Mouse (Mus musculus) hindbrain, embryonic 12.5 days (tissue): ENCODE results near the gene Esrra. TPM values are rescaled to one million over a fixed set of nuclear protein-coding genes. Genes with fewer than 3 reads are reported as not detected.

Source experiments
- ATAC-seq: fragments of 200-750 bp; cut with Nextera tagmentation; 2 replicates; pipeline ENCODE4 v1.8.0; 2017; ENCODE audit warnings: moderate TSS enrichment; ENCODE audit not compliant: low FRiP score
- H3K27ac ChIP-seq: fragments of 300-500 bp; sonication (generic); 2 replicates; pipeline ENCODE4 v1.5.1; 2016; ENCODE audit warnings: mild to moderate bottlenecking
- H3K27me3 ChIP-seq: fragments of 300-500 bp; sonication (generic); 2 replicates; pipeline ENCODE4 v1.6.1; 2016; ENCODE audit warnings: mild to moderate bottlenecking
- H3K36me3 ChIP-seq: fragments of 300-500 bp; sonication (generic); 2 replicates; pipeline ENCODE4 v1.6.1; 2016; ENCODE audit warnings: mild to moderate bottlenecking
- H3K4me1 ChIP-seq: fragments of 300-500 bp; sonication (generic); 2 replicates; pipeline ENCODE4 v1.6.1; 2016
- H3K4me2 ChIP-seq: fragments of 300-500 bp; sonication (generic); replicated peaks from 2 replicates; pipeline ENCODE4 v1.6.1; 2016; ENCODE audit warnings: mild to moderate bottlenecking
- H3K4me3 ChIP-seq: fragments of 300-500 bp; sonication (generic); 2 replicates; pipeline ENCODE4 v1.5.1; 2016; ENCODE audit warnings: mild to moderate bottlenecking
- H3K9ac ChIP-seq: fragments of 300-500 bp; sonication (generic); 2 replicates; pipeline ENCODE4 v1.6.1; 2016; ENCODE audit warnings: mild to moderate bottlenecking, moderate library complexity
- H3K9me3 ChIP-seq: fragments of 300-500 bp; sonication (generic); replicated peaks from 2 replicates; pipeline ENCODE4 v1.6.1; 2016; ENCODE audit warnings: mild to moderate bottlenecking
- WGBS: fragments of 180-500 bp; shearing (Covaris S2); methylation state at CpG from one replicate; pipeline ENCODE4 v1.1.7; 2016; 5-methylcytosine and 5-hydroxymethylcytosine counted together
- polyA plus RNA-seq: library from polyadenylated mRNA; unstranded; fragments of >200 nt; fragmentation: Nextera tagmentation; extraction: Ambion mirVana; gene quantifications from 2 replicates; pipeline ENCODE4 v1.2.1, GENCODE M21; 2016

Esrra gene
- polyA plus RNA-seq, 1 experiment from 2014 or later: 16.6 TPM

- Histone ChIP-seq H3K4me1 (peaks cover 28% of the 10 kb centered on the region), H3K27ac (no peak overlapping the region), H3K36me3 (no peaks in the 10 kb centered on the region), H3K4me2 (no peak overlapping the region), H3K9ac (no peak overlapping the region), H3K4me3 (0 out of 2 replicates have a peak overlapping the region, but pooled peaks have one; percentile 7), H3K27me3 (peaks cover 80% of the 10 kb centered on the region), H3K9me3 (no peaks in the 10 kb centered on the region)
- WGBS: 3% methylated on average over 36 of the region's 40 CpGs
- ATAC-seq: no peak
Observed at GRCm38 (mm10) chr19:6925611-6926329, 4.2 kb upstream of the Esrra start.

DNA sequence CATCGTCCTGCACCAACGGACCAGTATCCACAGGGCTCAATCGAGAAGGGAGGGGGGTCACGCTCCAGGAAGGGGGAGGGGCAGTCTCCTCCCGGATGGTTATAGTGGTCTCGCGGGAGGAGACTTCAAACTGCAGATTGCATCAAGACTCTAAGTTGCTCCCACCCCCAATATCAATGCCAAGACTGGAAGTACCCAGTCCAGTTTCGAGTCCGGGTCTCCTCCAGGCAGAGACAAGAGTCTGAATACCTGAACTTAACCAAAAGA is 3.6 kb upstream of the Esrra start, which contains the start of gene Catsperz:
Catsperz (minus strand) TSS at position 74 of the 267 bp plus-strand sequence.
- no peaks in the 10 kb centered on the region for H3K9me3 ChIP-seq
- H3K27me3 ChIP-seq: peaks cover 75% of the 10 kb centered on the region
- ATAC-seq: no peak
- H3K9ac ChIP-seq: no peak within 1 kb of the TSS
- peaks cover 33% of the 10 kb centered on the region for H3K4me1 ChIP-seq
- H3K4me3 ChIP-seq: 0 out of 2 replicates have a peak within 1 kb of the TSS, but pooled peaks have one; percentile 7
- H3K27ac ChIP-seq: no peak within 1 kb of the TSS
- 2% methylated on average over 9 of the region's 9 CpGs for WGBS
- no peaks in the 10 kb centered on the region for H3K36me3 ChIP-seq
- H3K4me2 ChIP-seq: 0 out of 2 replicates have a peak within 1 kb of the TSS, but pooled peaks have one; percentile 13

GRCm38 (mm10) chr19:6924461-6925306 is 3.1 kb upstream of the Esrra start:
- peaks cover 71% of the 10 kb centered on the region for H3K27me3 ChIP-seq
- peaks cover 38% of the 10 kb centered on the region for H3K4me1 ChIP-seq
- no peak for ATAC-seq
- WGBS: 4% methylated on average over 39 of the region's 39 CpGs
- no peaks in the 10 kb centered on the region for H3K9me3 ChIP-seq
- no peak overlapping the region for H3K9ac ChIP-seq
- H3K27ac ChIP-seq: no peak overlapping the region
- H3K4me2 ChIP-seq: 0 out of 2 replicates have a peak overlapping the region, but pooled peaks have one; percentile 13
- no peaks in the 10 kb centered on the region for H3K36me3 ChIP-seq
- H3K4me3 ChIP-seq: no peak overlapping the region

- H3K27ac ChIP-seq: no peak overlapping the region
- H3K27me3 ChIP-seq: peaks cover 57% of the 10 kb centered on the region
- peaks cover 41% of the 10 kb centered on the region for H3K4me1 ChIP-seq
- no peak overlapping the region for H3K9ac ChIP-seq
- 60% methylated on average over 6 of the region's 6 CpGs for WGBS
- no peak overlapping the region; the same call in 1 of the 2 replicates for H3K4me2 ChIP-seq
- H3K36me3 ChIP-seq: peaks cover 6% of the 10 kb centered on the region; the same call in 1 of the 2 replicates
- H3K4me3 ChIP-seq: 0 out of 2 replicates have a peak overlapping the region, but pooled peaks have one; percentile 88
- ATAC-seq: no peak
- no peaks in the 10 kb centered on the region for H3K9me3 ChIP-seq
Observed at GRCm38 (mm10) chr19:6922901-6923735, 1.5 kb upstream of the Esrra start.

GRCm38 (mm10) chr19:6920741-6921636 is 624 bp downstream of the Esrra start:
- Histone ChIP-seq H3K27ac (peak overlapping the region; percentile 95), H3K27me3 (peaks cover 36% of the 10 kb centered on the region), H3K9me3 (no peaks in the 10 kb centered on the region), H3K36me3 (peaks cover 7% of the 10 kb centered on the region; the same call in 1 of the 2 replicates), H3K4me2 (peak overlapping the region; percentile 97), H3K4me1 (peaks cover 34% of the 10 kb centered on the region), H3K4me3 (peak overlapping the region; percentile 88), H3K9ac (peak overlapping the region; percentile 94)
- peak; percentile 24; the same call in 1 of the 2 replicates for ATAC-seq
- 2% methylated on average over 35 of the region's 48 CpGs for WGBS

DNA sequence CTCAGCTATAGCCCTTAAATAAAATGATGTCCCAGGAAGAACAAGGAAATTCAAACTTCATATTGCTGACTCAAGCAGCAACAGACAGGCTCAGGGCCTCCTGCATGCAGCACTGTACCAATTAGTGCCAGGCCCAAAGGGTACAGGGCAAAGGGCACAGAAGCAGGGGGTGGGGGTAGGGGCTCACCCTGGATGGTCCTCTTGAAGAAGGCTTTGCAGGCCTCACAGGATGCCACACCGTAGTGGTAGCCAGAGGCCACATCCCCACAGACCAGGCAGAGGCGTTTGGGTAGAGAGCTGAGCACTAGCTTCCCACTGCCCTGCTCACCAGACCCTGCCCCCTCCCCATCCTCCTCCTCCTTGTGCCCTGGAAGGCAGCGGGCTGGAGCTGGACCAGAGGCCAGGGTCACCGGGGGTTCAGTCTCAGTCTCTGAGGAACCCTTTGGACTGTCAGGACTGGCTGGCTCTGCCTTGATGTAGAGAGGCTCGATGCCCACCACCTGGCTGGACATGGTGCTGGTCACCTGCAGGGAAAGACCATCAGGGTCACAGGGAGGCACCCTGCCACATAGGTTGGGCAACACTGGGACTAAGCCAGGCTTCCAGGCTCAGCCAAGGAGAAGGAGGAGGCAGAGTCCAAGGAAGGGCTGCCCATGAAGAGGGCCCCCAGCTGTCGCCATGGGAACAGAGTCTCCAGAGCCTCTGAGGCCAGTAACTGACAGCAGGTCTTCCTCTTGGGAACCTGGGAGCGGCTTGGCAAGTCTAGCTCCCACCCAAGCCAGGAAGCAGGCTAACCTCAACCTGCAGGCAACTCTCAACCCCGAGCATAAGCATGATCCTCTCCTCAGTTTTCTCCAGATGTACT is 1.5 kb downstream of the Esrra start:
- Histone ChIP-seq H3K4me2 (peak overlapping the region; percentile 97), H3K9ac (peak overlapping the region; percentile 94), H3K27ac (no peak overlapping the region), H3K27me3 (peaks cover 27% of the 10 kb centered on the region), H3K9me3 (no peaks in the 10 kb centered on the region), H3K4me3 (peak overlapping the region; percentile 88), H3K4me1 (peaks cover 26% of the 10 kb centered on the region), H3K36me3 (peaks cover 7% of the 10 kb centered on the region; the same call in 1 of the 2 replicates)
- ATAC-seq: no peak
- WGBS: 48% methylated on average over 8 of the region's 8 CpGs

DNA sequence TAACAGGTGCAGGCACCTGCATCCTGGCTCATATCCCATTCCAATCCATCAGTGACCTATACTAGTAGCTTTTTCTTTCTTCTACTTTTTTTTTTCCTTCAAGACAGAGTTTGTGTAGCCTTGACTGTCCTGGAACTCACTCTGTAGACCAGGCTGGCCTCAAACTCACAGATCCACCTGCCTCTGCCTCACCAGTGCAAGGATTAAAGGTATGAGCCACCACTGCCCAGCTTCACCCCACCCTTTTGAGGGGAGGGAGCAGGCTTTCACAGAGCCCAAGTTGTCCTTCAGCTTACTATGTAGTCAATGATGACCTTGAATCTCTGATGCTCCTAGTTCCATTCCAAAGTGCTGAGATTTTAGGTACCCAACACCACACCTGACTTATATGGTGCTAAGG is 2.2 kb downstream of the Esrra start:
- no peak for ATAC-seq
- peaks cover 20% of the 10 kb centered on the region for H3K27me3 ChIP-seq
- peaks cover 7% of the 10 kb centered on the region; the same call in 1 of the 2 replicates for H3K36me3 ChIP-seq
- H3K4me3 ChIP-seq: no peak overlapping the region
- H3K4me1 ChIP-seq: peaks cover 24% of the 10 kb centered on the region
- H3K9ac ChIP-seq: no peak overlapping the region
- H3K9me3 ChIP-seq: no peaks in the 10 kb centered on the region
- H3K27ac ChIP-seq: no peak overlapping the region
- no peak overlapping the region for H3K4me2 ChIP-seq

GRCm38 (mm10) chr19:6918321-6918720 is 3.3 kb downstream of the Esrra start:
- H3K4me1 ChIP-seq: peaks cover 24% of the 10 kb centered on the region
- peaks cover 16% of the 10 kb centered on the region for H3K36me3 ChIP-seq
- 94% methylated on average over 4 of the region's 4 CpGs for WGBS
- no peak for ATAC-seq
- H3K4me3 ChIP-seq: no peak overlapping the region
- H3K9ac ChIP-seq: no peak overlapping the region
- H3K4me2 ChIP-seq: no peak overlapping the region
- H3K9me3 ChIP-seq: no peaks in the 10 kb centered on the region
- no peak overlapping the region for H3K27ac ChIP-seq
- H3K27me3 ChIP-seq: peaks cover 11% of the 10 kb centered on the region

DNA sequence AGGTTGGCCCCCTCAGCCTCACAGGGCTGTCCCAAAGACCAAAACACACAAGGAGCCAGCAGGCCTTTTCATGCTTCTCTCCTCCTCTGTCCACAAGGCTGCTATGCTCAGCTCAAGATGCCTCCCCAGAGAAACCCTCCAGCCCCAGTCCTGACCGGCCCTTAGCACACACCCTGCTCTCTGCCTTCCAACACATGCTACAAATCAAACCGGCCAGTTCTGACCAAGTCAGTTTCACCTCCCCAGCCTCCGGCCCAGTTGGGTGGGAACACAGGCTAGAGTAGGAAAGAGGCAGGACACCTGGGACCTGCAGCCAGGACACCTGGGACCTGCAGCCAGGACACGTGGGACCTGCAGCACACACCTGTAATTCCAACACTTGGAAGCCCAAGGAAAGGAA is 5.1 kb downstream of the Esrra start:
- Histone ChIP-seq H3K4me1 (peaks cover 21% of the 10 kb centered on the region), H3K36me3 (peaks cover 34% of the 10 kb centered on the region), H3K4me2 (no peak overlapping the region), H3K27ac (no peak overlapping the region), H3K27me3 (no peaks in the 10 kb centered on the region), H3K9ac (no peak overlapping the region), H3K4me3 (no peak overlapping the region), H3K9me3 (no peaks in the 10 kb centered on the region)
- WGBS: 82% methylated on average over 4 of the region's 4 CpGs
- no peak for ATAC-seq

DNA sequence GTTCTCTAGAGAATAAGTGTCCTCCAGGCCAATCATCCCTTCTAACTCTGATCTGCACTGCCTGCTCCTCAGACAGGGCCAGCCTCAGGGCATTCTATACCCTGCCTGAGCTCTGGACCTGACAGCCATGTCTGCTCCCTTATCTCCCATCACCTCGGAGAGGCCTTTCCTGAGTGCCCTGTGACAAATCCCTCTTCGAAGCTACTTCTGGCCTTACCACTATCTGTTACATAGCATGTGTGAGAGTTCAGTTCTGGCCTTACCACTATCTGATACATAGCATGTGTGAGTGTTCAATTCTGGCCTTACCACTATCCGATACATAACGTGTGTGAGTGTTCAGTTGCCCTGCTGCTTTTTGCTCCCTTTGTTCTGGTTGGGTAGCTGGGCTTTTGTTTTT is 6.3 kb downstream of the Esrra start:
- Histone ChIP-seq H3K4me2 (no peak overlapping the region), H3K4me3 (no peak overlapping the region), H3K36me3 (peaks cover 41% of the 10 kb centered on the region), H3K27me3 (no peaks in the 10 kb centered on the region), H3K9me3 (no peaks in the 10 kb centered on the region), H3K9ac (no peak overlapping the region), H3K4me1 (peaks cover 20% of the 10 kb centered on the region), H3K27ac (no peak overlapping the region)
- 91% methylated on average over 4 of the region's 4 CpGs for WGBS
- ATAC-seq: no peak
